Mouse (Mus musculus) neural tube, embryonic 13.5 days (tissue): ENCODE results near the gene Gm9376. TPM values are rescaled to one million over a fixed set of nuclear protein-coding genes. Genes with fewer than 3 reads are reported as not detected.

ENCODE experiments used
- ATAC-seq: fragments of 200-750 bp; cut with Nextera tagmentation; 2 replicates; pipeline ENCODE4 v1.8.0; 2017; ENCODE audit warnings: low read depth, mild to moderate bottlenecking, moderate TSS enrichment, moderate library complexity
- H3K27ac ChIP-seq: fragments of 300-500 bp; sonication (generic); replicated peaks from 2 replicates; pipeline ENCODE4 v1.5.1; 2015; ENCODE audit warnings: moderate library complexity, mild to moderate bottlenecking, inconsistent platforms
- H3K27me3 ChIP-seq: fragments of 300-500 bp; sonication (generic); 2 replicates; pipeline ENCODE4 v1.6.1; 2015; ENCODE audit warnings: mild to moderate bottlenecking, inconsistent platforms
- H3K36me3 ChIP-seq: fragments of 300-500 bp; sonication (generic); 2 replicates; pipeline ENCODE4 v1.6.1; 2015; ENCODE audit warnings: mild to moderate bottlenecking, inconsistent platforms
- H3K4me1 ChIP-seq: fragments of 300-500 bp; sonication (generic); replicated peaks from 2 replicates; pipeline ENCODE4 v1.6.1; 2015; ENCODE audit warnings: inconsistent platforms
- H3K4me2 ChIP-seq: fragments of 300-500 bp; sonication (generic); 2 replicates; pipeline ENCODE4 v1.6.1; 2015; ENCODE audit warnings: inconsistent platforms, mild to moderate bottlenecking, moderate library complexity
- H3K4me3 ChIP-seq: fragments of 300-500 bp; sonication (generic); 2 replicates; pipeline ENCODE4 v1.5.1; 2015; ENCODE audit warnings: mild to moderate bottlenecking, inconsistent platforms
- H3K9ac ChIP-seq: fragments of 300-500 bp; sonication (generic); 2 replicates; pipeline ENCODE4 v1.6.1; 2015; ENCODE audit warnings: moderate library complexity, mild to moderate bottlenecking, inconsistent platforms
- H3K9me3 ChIP-seq: fragments of 300-500 bp; sonication (generic); 2 replicates; pipeline ENCODE4 v1.6.1; 2016; ENCODE audit warnings: inconsistent platforms
- WGBS: fragments of 180-500 bp; shearing (Covaris S2); methylation state at CpG from one replicate; pipeline ENCODE4 v1.1.7; 2015; 5-methylcytosine and 5-hydroxymethylcytosine counted together
- polyA plus RNA-seq: library from polyadenylated mRNA; unstranded; fragments of >200 nt; fragmentation: Nextera tagmentation; extraction: Ambion mirVana; gene quantifications from 2 replicates; pipeline ENCODE4 v1.2.1, GENCODE M21; 2015

Gene Gm9376
- polyA plus RNA-seq, 1 experiment from 2014 or later = not detected

- Histone ChIP-seq H3K9ac (peak within 1 kb of the TSS; percentile 80), H3K4me2 (peak within 1 kb of the TSS; percentile 80), H3K36me3 (no peaks in the 10 kb centered on the region), H3K4me3 (peak within 1 kb of the TSS; percentile 56), H3K4me1 (peaks cover 37% of the 10 kb centered on the region), H3K27ac (peak within 1 kb of the TSS; percentile 87), H3K27me3 (peaks cover 80% of the 10 kb centered on the region), H3K9me3 (no peaks in the 10 kb centered on the region)
- ATAC-seq = peak; percentile 85
- under 1% methylated on average over 34 of the region's 34 CpGs for WGBS
Observed at GRCm38 (mm10) chr14:118236886-118237289, 29.9 kb upstream of the Gm9376 start, which contains the start of gene Sox21. Gene Sox21 (minus strand): TSS chr14:118237030.

- ATAC-seq = no peak
- Histone ChIP-seq H3K9ac (0 out of 2 replicates have a peak overlapping the region, but pooled peaks have one; percentile 80), H3K4me1 (peaks cover 35% of the 10 kb centered on the region), H3K27me3 (peaks cover 71% of the 10 kb centered on the region), H3K36me3 (no peaks in the 10 kb centered on the region), H3K4me2 (peak overlapping the region; percentile 80), H3K9me3 (no peaks in the 10 kb centered on the region), H3K27ac (no peak overlapping the region), H3K4me3 (peak overlapping the region; percentile 56)
- WGBS = 7% methylated on average over 6 of the region's 6 CpGs
Observed at GRCm38 (mm10) chr14:118237786-118238185, 29.0 kb upstream of the Gm9376 start.

GRCm38 (mm10) chr14:118239351-118239750 is 27.4 kb upstream of the Gm9376 start:
- Histone ChIP-seq H3K9me3 (peaks cover 14% of the 10 kb centered on the region), H3K4me3 (no peak overlapping the region), H3K27me3 (peaks cover 58% of the 10 kb centered on the region), H3K9ac (no peak overlapping the region), H3K36me3 (no peaks in the 10 kb centered on the region), H3K4me1 (peaks cover 31% of the 10 kb centered on the region), H3K4me2 (no peak overlapping the region), H3K27ac (no peak overlapping the region)
- no peak for ATAC-seq
- 12% methylated on average over 7 of the region's 8 CpGs for WGBS

GRCm38 (mm10) chr14:118241416-118241815 is 25.3 kb upstream of the Gm9376 start:
- ATAC-seq = no peak
- H3K36me3 ChIP-seq = no peaks in the 10 kb centered on the region
- 87% methylated on average over 2 of the region's 2 CpGs for WGBS

GRCm38 (mm10) chr14:118253381-118253780 is 13.4 kb upstream of the Gm9376 start:
- Histone ChIP-seq H3K9ac (no peak overlapping the region), H3K9me3 (no peaks in the 10 kb centered on the region), H3K4me1 (no peaks in the 10 kb centered on the region), H3K4me2 (no peak overlapping the region), H3K4me3 (no peak overlapping the region), H3K27me3 (no peaks in the 10 kb centered on the region), H3K27ac (no peak overlapping the region), H3K36me3 (no peaks in the 10 kb centered on the region)
- WGBS = 88% methylated on average over 6 of the region's 6 CpGs
- ATAC-seq = no peak

More at GRCm38 (mm10) chr14:118241416-118241815, 25.3 kb upstream of the Gm9376 start:
- H3K4me3 ChIP-seq = no peak overlapping the region
- H3K27me3 ChIP-seq = peaks cover 41% of the 10 kb centered on the region
- no peak overlapping the region for H3K27ac ChIP-seq
- no peak overlapping the region for H3K4me2 ChIP-seq
- H3K9me3 ChIP-seq = peaks cover 16% of the 10 kb centered on the region
- H3K4me1 ChIP-seq = peaks cover 10% of the 10 kb centered on the region
- H3K9ac ChIP-seq = no peak overlapping the region

GRCm38 (mm10) chr14:118268849-118269248 is 2.1 kb downstream of the Gm9376 start:
- H3K9ac ChIP-seq = no peak overlapping the region
- H3K36me3 ChIP-seq = no peaks in the 10 kb centered on the region
- H3K27ac ChIP-seq = no peak overlapping the region
- H3K4me2 ChIP-seq = no peak overlapping the region
- WGBS = 85% methylated on average over 4 of the region's 4 CpGs
- H3K27me3 ChIP-seq = no peaks in the 10 kb centered on the region
- H3K4me3 ChIP-seq = no peak overlapping the region
- no peaks in the 10 kb centered on the region for H3K9me3 ChIP-seq
- ATAC-seq = no peak
- no peaks in the 10 kb centered on the region for H3K4me1 ChIP-seq

GRCm38 (mm10) chr14:118272594-118273555 is 6.1 kb downstream of the Gm9376 start:
- Histone ChIP-seq H3K36me3 (no peaks in the 10 kb centered on the region), H3K4me1 (no peaks in the 10 kb centered on the region), H3K4me2 (no peak overlapping the region), H3K27ac (no peak overlapping the region), H3K9ac (no peak overlapping the region), H3K4me3 (no peak overlapping the region), H3K9me3 (no peaks in the 10 kb centered on the region), H3K27me3 (no peaks in the 10 kb centered on the region)
- WGBS = 83% methylated on average over 6 of the region's 6 CpGs
- no peak for ATAC-seq

GRCm38 (mm10) chr14:118277704-118278498 is 11.1 kb downstream of the Gm9376 start:
- H3K9ac ChIP-seq = no peak overlapping the region
- H3K4me3 ChIP-seq = no peak overlapping the region
- H3K36me3 ChIP-seq = no peaks in the 10 kb centered on the region
- 84% methylated on average over 7 of the region's 7 CpGs for WGBS
- no peaks in the 10 kb centered on the region for H3K4me1 ChIP-seq
- no peak overlapping the region for H3K27ac ChIP-seq
- H3K4me2 ChIP-seq = no peak overlapping the region
- peaks cover 9% of the 10 kb centered on the region; the same call in 1 of the 2 replicates for H3K9me3 ChIP-seq
- no peak for ATAC-seq
- H3K27me3 ChIP-seq = no peaks in the 10 kb centered on the region

- H3K36me3 ChIP-seq = no peaks in the 10 kb centered on the region
- no peak overlapping the region for H3K9ac ChIP-seq
- no peak overlapping the region for H3K4me2 ChIP-seq
- WGBS = 90% methylated on average over 3 of the region's 3 CpGs
- no peak overlapping the region for H3K27ac ChIP-seq
- H3K9me3 ChIP-seq = peaks cover 9% of the 10 kb centered on the region; the same call in 1 of the 2 replicates
- no peaks in the 10 kb centered on the region for H3K27me3 ChIP-seq
- H3K4me3 ChIP-seq = no peak overlapping the region
- no peaks in the 10 kb centered on the region for H3K4me1 ChIP-seq
- no peak for ATAC-seq
Observed at GRCm38 (mm10) chr14:118282272-118282671, 15.5 kb downstream of the Gm9376 start.

GRCm38 (mm10) chr14:118282917-118283316 is 16.2 kb downstream of the Gm9376 start:
- 39% methylated on average over 14 of the region's 14 CpGs for WGBS

GRCm38 (mm10) chr14:118286096-118286495 is 19.3 kb downstream of the Gm9376 start:
- Histone ChIP-seq H3K9me3 (no peaks in the 10 kb centered on the region), H3K36me3 (no peaks in the 10 kb centered on the region), H3K4me1 (no peaks in the 10 kb centered on the region), H3K4me3 (no peak overlapping the region), H3K9ac (no peak overlapping the region), H3K27me3 (no peaks in the 10 kb centered on the region; the same call in 1 of the 2 replicates), H3K4me2 (no peak overlapping the region), H3K27ac (no peak overlapping the region)
- WGBS = 79% methylated on average over 2 of the region's 2 CpGs
- no peak for ATAC-seq

More at GRCm38 (mm10) chr14:118282917-118283316, 16.2 kb downstream of the Gm9376 start:
- Histone ChIP-seq H3K27ac (no peak overlapping the region), H3K4me3 (no peak overlapping the region), H3K36me3 (no peaks in the 10 kb centered on the region), H3K4me1 (no peaks in the 10 kb centered on the region), H3K9me3 (peaks cover 9% of the 10 kb centered on the region; the same call in 1 of the 2 replicates), H3K27me3 (no peaks in the 10 kb centered on the region; the same call in 1 of the 2 replicates), H3K4me2 (no peak overlapping the region), H3K9ac (no peak overlapping the region)
- ATAC-seq = no peak

GRCm38 (mm10) chr14:118289133-118289532 is 22.4 kb downstream of the Gm9376 start:
- Histone ChIP-seq H3K4me1 (no peaks in the 10 kb centered on the region), H3K9ac (no peak overlapping the region), H3K4me3 (no peak overlapping the region), H3K4me2 (no peak overlapping the region), H3K27me3 (no peaks in the 10 kb centered on the region; the same call in 1 of the 2 replicates), H3K27ac (no peak overlapping the region), H3K9me3 (no peaks in the 10 kb centered on the region), H3K36me3 (no peaks in the 10 kb centered on the region)
- 87% methylated on average over 8 of the region's 8 CpGs for WGBS
- ATAC-seq = no peak
